Mouse (Mus musculus) cerebellum, adult 2 months (tissue): ENCODE results near the gene Ncapd3. TPM values are rescaled to one million over a fixed set of nuclear protein-coding genes. Genes with fewer than 3 reads are reported as not detected.

Experiments used
- DNase-seq, 2 experiments: peaks; one replicate each; pipeline ENCODE4 v3.0.0; 2021
- H3K27ac ChIP-seq: fragments of 200-500 bp; 2 replicates; pipeline ENCODE4 v1.5.1; 2012; ENCODE audit warnings: low read length, control low read depth, inconsistent platforms; ENCODE audit not compliant: insufficient read depth
- H3K27me3 ChIP-seq: fragments of 200-500 bp; 2 replicates; pipeline ENCODE4 v1.6.1; 2012; ENCODE audit warnings: inconsistent platforms, mild to moderate bottlenecking, low read length, moderate library complexity; ENCODE audit not compliant: control insufficient read depth, insufficient read depth
- H3K4me1 ChIP-seq: fragments of 200-500 bp; 2 replicates; pipeline ENCODE4 v1.6.1; 2011; ENCODE audit warnings: low read length; ENCODE audit not compliant: control insufficient read depth, insufficient read depth
- H3K4me3 ChIP-seq: fragments of 200-500 bp; replicated peaks from 2 replicates; pipeline ENCODE3; 2011; ENCODE audit warnings: mild to moderate bottlenecking, low read depth, low read length, control low read depth; ENCODE audit not compliant: insufficient read depth
- CTCF ChIP-seq: fragments of 200-500 bp; IDR thresholded peaks from 2 replicates; pipeline ENCODE4 v1.5.1; 2011; ENCODE audit warnings: low read depth, mild to moderate bottlenecking, control low read depth, low read length, moderate library complexity, borderline replicate concordance; ENCODE audit not compliant: insufficient read depth
- POLR2A ChIP-seq: fragments of 200-500 bp; IDR thresholded peaks from 2 replicates; pipeline ENCODE4 v1.6.1; 2011; ENCODE audit warnings: low read length, control low read depth, borderline replicate concordance; ENCODE audit not compliant: insufficient read depth
- WGBS: fragments of 180-500 bp; shearing (Covaris S2); methylation state at CpG from one replicate; pipeline ENCODE4 v1.1.7; 2018; 5-methylcytosine and 5-hydroxymethylcytosine counted together
- polyA plus RNA-seq: library from polyadenylated mRNA; depleted of rRNA; stranded (reverse); fragments of >200 nt; gene quantifications from 2 replicates; pipeline ENCODE4 v1.2.3, GENCODE M21; 2012

Ncapd3 gene
- polyA plus RNA-seq, 1 experiment, result 45.7 TPM

GRCm38 (mm10) chr9:27121254-27121653 is 91.3 kb downstream of the Ncapd3 start:
- DNase-seq, result no peak
- Histone ChIP-seq H3K27ac (no peak overlapping the region), H3K4me1 (no peaks in the 10 kb centered on the region), H3K4me3 (no peak overlapping the region), H3K27me3 (no peaks in the 10 kb centered on the region)
- 93% methylated on average over 9 of the region's 9 CpGs for WGBS
- TF ChIP-seq POLR2A (no peak), CTCF (no peak)

GRCm38 (mm10) chr9:27122076-27122475 is 92.1 kb downstream of the Ncapd3 start:
- H3K4me3 ChIP-seq, result no peak overlapping the region
- H3K27me3 ChIP-seq, result no peaks in the 10 kb centered on the region
- H3K4me1 ChIP-seq, result no peaks in the 10 kb centered on the region
- DNase-seq, result no peak
- TF ChIP-seq CTCF, result no peak
- no peak for TF ChIP-seq POLR2A
- 85% methylated on average over 4 of the region's 4 CpGs for WGBS
- H3K27ac ChIP-seq, result no peak overlapping the region

GRCm38 (mm10) chr9:27122963-27123362 is 93.0 kb downstream of the Ncapd3 start:
- DNase-seq, result no peak
- H3K27ac ChIP-seq, result no peak overlapping the region
- 22% methylated on average over 4 of the region's 4 CpGs for WGBS
- H3K4me3 ChIP-seq, result no peak overlapping the region
- no peak for TF ChIP-seq POLR2A
- TF ChIP-seq CTCF, result no peak
- H3K4me1 ChIP-seq, result no peaks in the 10 kb centered on the region
- H3K27me3 ChIP-seq, result no peaks in the 10 kb centered on the region

GRCm38 (mm10) chr9:27123947-27124346 is 94.0 kb downstream of the Ncapd3 start:
- TF ChIP-seq CTCF, result no peak
- TF ChIP-seq POLR2A, result no peak
- Histone ChIP-seq H3K27me3 (no peaks in the 10 kb centered on the region), H3K27ac (no peak overlapping the region), H3K4me3 (no peak overlapping the region), H3K4me1 (no peaks in the 10 kb centered on the region)
- DNase-seq, result no peak
- 87% methylated on average over 2 of the region's 2 CpGs for WGBS

GRCm38 (mm10) chr9:27125450-27125849 is 95.5 kb downstream of the Ncapd3 start:
- no peak for TF ChIP-seq CTCF
- no peak for TF ChIP-seq POLR2A
- H3K27ac ChIP-seq, result no peak overlapping the region
- WGBS, result 57% methylated on average over 6 of the region's 6 CpGs

GRCm38 (mm10) chr9:27126543-27126942 is 96.6 kb downstream of the Ncapd3 start:
- DNase-seq, result no peak
- 93% methylated on average over 6 of the region's 6 CpGs for WGBS
- no peaks in the 10 kb centered on the region for H3K27me3 ChIP-seq
- H3K4me3 ChIP-seq, result no peak overlapping the region
- H3K4me1 ChIP-seq, result no peaks in the 10 kb centered on the region
- H3K27ac ChIP-seq, result no peak overlapping the region
- no peak for TF ChIP-seq CTCF

More at GRCm38 (mm10) chr9:27125450-27125849, 95.5 kb downstream of the Ncapd3 start:
- Histone ChIP-seq H3K4me3 (no peak overlapping the region), H3K27me3 (no peaks in the 10 kb centered on the region), H3K4me1 (no peaks in the 10 kb centered on the region)
- DNase-seq, result no peak

- Histone ChIP-seq H3K4me1 (no peaks in the 10 kb centered on the region), H3K4me3 (no peak overlapping the region), H3K27ac (no peak overlapping the region), H3K27me3 (no peaks in the 10 kb centered on the region)
- WGBS, result 40% methylated on average over 4 of the region's 4 CpGs
- TF ChIP-seq CTCF (no peak), POLR2A (no peak)
- DNase-seq, result no peak
These were observed 98.7 kb downstream of the Ncapd3 start for GRCm38 (mm10) chr9:27128629-27129028.

GRCm38 (mm10) chr9:27134410-27134809 is 104.4 kb downstream of the Ncapd3 start:
- peak; percentile 60 to 66 for DNase-seq
- WGBS, result 63% methylated on average over 1 of the region's 1 CpGs

More at GRCm38 (mm10) chr9:27134410-27134809, 104.4 kb downstream of the Ncapd3 start:
- Histone ChIP-seq H3K27ac (no peak overlapping the region), H3K4me3 (no peak overlapping the region), H3K4me1 (no peaks in the 10 kb centered on the region), H3K27me3 (no peaks in the 10 kb centered on the region)
- TF ChIP-seq POLR2A (no peak), CTCF (0 out of 2 replicates have a peak, but pooled peaks have one; percentile 22)
